Mouse (Mus musculus) Patski (cell line): ENCODE results near the gene Atf6. TPM values are rescaled to one million over a fixed set of nuclear protein-coding genes. Genes with fewer than 3 reads are reported as not detected.

Experiments used
- ATAC-seq: fragments of 100-300 bp; one replicate; pipeline ENCODE4 v1.8.0; 2021
- CTCF ChIA-PET: fragments of 350-600 bp; sonication (Branson Sonifier 250); formaldehyde crosslinking; loops from one replicate; lab custom pipeline; 2022; ENCODE audit warnings: inconsistent platforms; lab: Charles Lee
- POLR2A ChIA-PET: fragments of 350-600 bp; sonication (Branson Sonifier 250); formaldehyde crosslinking; loops from one replicate; lab custom pipeline; 2022; ENCODE audit warnings: antibody characterized with exemption, inconsistent platforms; lab: Charles Lee
- DNase-seq: peaks from one replicate; pipeline ENCODE4 v3.0.0-alpha.2; 2011; ENCODE audit warnings: low read depth, low spot score
- H3K27me3 ChIP-seq: fragments of 371-371 bp; one replicate; pipeline ENCODE4 v1.5.1; 2021
- CTCF ChIP-seq: fragments of 100-300 bp; IDR thresholded peaks from one replicate; pipeline ENCODE4 v1.5.1; 2021
- in situ Hi-C: fragments of 300-500 bp; cut with MboI; formaldehyde crosslinking; loops from 3 replicates; pipeline ENCODE4 v1.11.1; 2018; ENCODE audit warnings: low pct_unique_long_range_greater_than_20kb, mixed read lengths
- polyA plus RNA-seq: library from polyadenylated mRNA; unstranded; gene quantifications from one replicate; pipeline ENCODE4 v1.2.3, GENCODE M21; 2021

The Atf6 gene
- 51.2 TPM for polyA plus RNA-seq

GRCm38 (mm10) chr1:170867691-170868105 is at the start of gene Atf6:
Gene Atf6, minus strand, starts transcription at chr1:170867771.
- peak; percentile 73 for DNase-seq
- in situ Hi-C loops, result no loop called here
- ChIA-PET CTCF (interaction anchor here (1.0 kb wide), 1 partner anchor 9 kb away, joined by 3 read pairs; no protein-coding TSS in a partner anchor), POLR2A (interaction anchor here (2.3 kb wide), 1 partner anchor 14 kb away, joined by 6 read pairs; no protein-coding TSS in a partner anchor)
- peak; percentile 21 for ATAC-seq
- no peak for TF ChIP-seq CTCF
- no peaks in the 10 kb centered on the region for H3K27me3 ChIP-seq

DNA sequence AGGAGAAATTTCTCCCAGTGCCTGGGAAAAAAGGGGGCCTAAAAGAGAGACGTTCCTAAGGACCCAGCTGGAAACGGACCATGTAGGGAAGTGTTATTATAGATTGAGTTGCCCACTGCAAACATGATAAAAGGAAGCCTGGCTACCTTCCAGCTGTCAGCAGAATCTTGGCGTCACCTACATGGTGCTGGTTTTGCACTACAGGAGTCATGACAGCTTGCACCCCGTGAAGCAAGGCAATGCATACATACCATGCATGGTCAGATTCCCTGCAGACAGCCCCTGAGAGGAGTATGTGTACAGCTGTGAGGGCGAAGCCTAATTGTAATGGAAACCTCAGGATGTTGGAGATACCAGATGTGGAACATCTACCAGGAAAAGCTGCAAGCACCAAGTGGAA is 48.1 kb upstream of the Atf6 start:
- CTCF ChIA-PET, result no interaction called here
- DNase-seq, result no peak
- peaks cover 2% of the 10 kb centered on the region for H3K27me3 ChIP-seq
- no peak for TF ChIP-seq CTCF
- POLR2A ChIA-PET, result no interaction called here
- ATAC-seq, result no peak
- in situ Hi-C loops, result no loop called here

DNA sequence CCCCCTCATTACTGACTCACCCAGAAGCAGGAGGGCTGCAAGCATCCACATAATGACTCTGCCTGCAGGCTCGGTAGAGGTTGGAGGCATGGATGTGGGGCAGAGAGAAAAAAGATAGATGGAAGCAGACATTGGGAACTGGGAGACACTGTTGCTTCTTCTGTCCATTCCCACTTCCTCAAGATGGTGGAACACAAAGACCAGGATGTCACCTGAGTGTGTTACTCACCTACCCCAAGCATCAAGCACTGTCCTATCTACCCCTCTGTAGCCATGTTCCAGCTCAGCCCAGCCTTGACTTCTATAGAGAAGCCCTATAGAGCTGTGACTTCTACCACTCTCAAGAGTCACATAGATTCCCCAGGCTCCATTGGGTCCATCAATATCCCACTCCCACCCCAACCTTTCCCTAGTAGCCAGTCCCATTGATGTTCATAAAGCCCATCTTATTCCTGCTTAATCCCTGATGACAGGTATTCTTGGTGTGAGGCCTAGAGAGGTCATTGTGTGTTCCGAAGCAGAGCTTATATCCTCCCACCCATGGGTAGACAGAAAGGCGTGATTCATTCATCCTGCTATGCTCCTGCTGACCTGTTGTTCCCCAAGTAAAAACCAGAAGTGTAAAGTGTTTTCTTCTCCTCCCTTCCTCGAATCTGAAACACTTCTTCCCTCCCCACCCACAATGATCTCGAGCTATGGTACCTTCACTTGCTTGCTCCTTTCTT is 45.5 kb upstream of the Atf6 start, which contains the start of gene Fcrlb:
Gene Fcrlb, minus strand, starts transcription at position 51 of the 725 bp plus-strand sequence.
- ChIA-PET POLR2A (no interaction called here), CTCF (interaction anchor here (1.0 to 1.9 kb wide), 2 partner anchors 11 to 18 kb away, joined by 5 to 7 read pairs; no protein-coding TSS in a partner anchor)
- DNase-seq (peak; percentile 41), ATAC-seq (peak; percentile 41)
- in situ Hi-C loops, result no loop called here
- H3K27me3 ChIP-seq, result no peaks in the 10 kb centered on the region
- no peak for TF ChIP-seq CTCF

DNA sequence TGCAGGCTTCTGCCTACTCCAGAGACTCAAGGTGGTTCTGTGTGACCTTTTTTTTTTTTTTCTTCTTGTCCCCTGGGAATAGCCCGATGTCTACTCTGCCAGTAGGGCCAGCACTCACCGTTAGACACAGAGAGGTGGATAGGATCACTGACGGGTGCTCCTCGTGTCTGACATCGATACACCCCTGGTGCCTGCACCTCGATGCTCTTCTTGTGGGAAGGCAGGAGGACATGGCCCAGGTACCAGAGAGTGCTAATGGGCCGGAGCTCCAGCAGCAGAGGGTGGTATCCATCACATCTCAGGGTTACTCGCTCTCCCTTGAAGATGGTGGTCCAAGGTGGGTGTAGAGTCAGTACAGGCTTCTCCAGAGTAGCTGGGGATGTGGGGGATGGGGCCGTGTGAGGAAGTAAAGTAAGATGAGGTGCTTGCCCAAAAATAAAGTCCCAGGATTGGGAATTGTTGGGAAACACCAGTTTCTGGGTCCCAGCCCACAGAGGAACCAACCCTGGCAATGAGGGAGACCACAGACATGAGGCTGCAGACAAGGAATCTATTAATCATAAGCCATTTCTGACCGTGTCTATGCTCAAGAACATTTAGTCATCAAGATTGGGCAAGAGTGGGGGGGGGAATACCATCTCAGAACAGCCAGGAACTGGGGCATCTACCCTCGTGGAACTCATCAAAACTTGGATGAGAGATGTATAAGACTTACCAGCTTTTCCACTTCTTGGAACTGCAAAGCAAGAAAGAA is 44.5 kb upstream of the Atf6 start:
- no peak for TF ChIP-seq CTCF
- CTCF ChIA-PET, result interaction anchor here (1.2 to 1.9 kb wide), 2 partner anchors 10 to 17 kb away, joined by 3 to 5 read pairs; no protein-coding TSS in a partner anchor
- DNase-seq, result peak; percentile 67
- no peaks in the 10 kb centered on the region for H3K27me3 ChIP-seq
- POLR2A ChIA-PET, result no interaction called here
- peak; percentile 75 for ATAC-seq
- in situ Hi-C loops, result no loop called here

DNA sequence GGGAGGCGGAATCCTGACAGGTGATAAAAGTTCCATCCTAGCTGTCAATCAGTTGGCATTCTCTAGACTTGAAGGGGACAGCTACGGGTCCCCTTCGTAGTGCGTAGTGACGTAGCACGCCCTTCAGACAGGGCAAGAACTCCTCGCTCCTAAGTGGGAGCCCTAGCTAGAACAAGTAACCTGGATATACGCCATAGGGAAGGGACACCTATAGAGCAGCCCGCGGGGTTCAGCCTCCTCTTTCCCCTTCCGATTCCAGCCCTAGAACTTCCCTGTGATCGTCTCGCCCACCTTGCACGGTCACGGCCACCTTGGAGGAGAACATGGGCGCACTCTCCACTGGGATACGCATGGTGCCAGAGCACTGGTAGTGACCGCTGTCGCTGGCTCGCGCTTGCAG is 40.8 kb upstream of the Atf6 start:
- ChIA-PET CTCF (interaction anchor here (1.2 to 1.5 kb wide), 2 partner anchors 9 to 13 kb away, joined by 3 to 5 read pairs; no protein-coding TSS in a partner anchor), POLR2A (no interaction called here)
- no peak for DNase-seq
- ATAC-seq, result no peak
- no peaks in the 10 kb centered on the region for H3K27me3 ChIP-seq
- in situ Hi-C loops, result loop anchor here (5.0 kb wide), 1 partner anchor 74 kb away; no protein-coding TSS in a partner anchor
- no peak for TF ChIP-seq CTCF

- no peaks in the 10 kb centered on the region for H3K27me3 ChIP-seq
- TF ChIP-seq CTCF, result no peak
- ChIA-PET CTCF (interaction anchor here (1.2 to 1.5 kb wide), 2 partner anchors 10 to 13 kb away, joined by 3 to 5 read pairs; no protein-coding TSS in a partner anchor), POLR2A (no interaction called here)
- DNase-seq (no peak), ATAC-seq (no peak)
- in situ Hi-C loops, result loop anchor here (5.0 kb wide), 1 partner anchor 75 kb away; no protein-coding TSS in a partner anchor
These were observed 40.1 kb upstream of the Atf6 start for GRCm38 (mm10) chr1:170907456-170908191.

GRCm38 (mm10) chr1:170907111-170907455 is 39.5 kb upstream of the Atf6 start:
- DNase-seq (no peak), ATAC-seq (no peak)
- in situ Hi-C loops, result loop anchor here (5.0 kb wide), 1 partner anchor 75 kb away; no protein-coding TSS in a partner anchor
- CTCF ChIA-PET, result interaction anchor here (1.2 to 1.5 kb wide), 3 partner anchors 11 to 12 kb away, joined by 3 to 5 read pairs (median 3); no protein-coding TSS in a partner anchor
- POLR2A ChIA-PET, result no interaction called here
- TF ChIP-seq CTCF, result no peak
- no peaks in the 10 kb centered on the region for H3K27me3 ChIP-seq

DNA sequence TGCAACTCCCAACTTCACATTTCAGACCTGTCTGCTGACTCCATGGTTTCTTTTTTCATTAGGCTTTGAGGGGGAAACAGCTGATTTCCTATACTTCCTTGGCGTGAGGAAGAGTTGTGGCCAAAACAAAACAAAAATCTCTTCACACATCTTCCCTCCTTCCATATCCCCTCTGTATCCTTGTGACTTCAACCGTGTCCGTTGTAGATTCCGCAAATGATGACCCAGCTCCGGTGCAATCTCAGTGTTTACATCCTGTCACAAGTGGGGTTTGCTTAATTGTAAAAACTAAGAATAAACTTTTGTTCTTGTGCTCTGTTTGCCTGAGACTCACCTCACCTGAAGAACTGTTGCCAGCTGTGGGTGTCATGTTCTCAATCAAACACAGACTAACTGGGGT is 35.9 kb upstream of the Atf6 start:
- no peak for ATAC-seq
- ChIA-PET POLR2A (no interaction called here), CTCF (interaction anchor here (1.2 to 4.2 kb wide), 3 partner anchors 8 to 94 kb away, joined by 4 to 28 read pairs (median 4); no protein-coding TSS in a partner anchor)
- TF ChIP-seq CTCF, result no peak
- in situ Hi-C loops, result no loop called here
- H3K27me3 ChIP-seq, result no peaks in the 10 kb centered on the region
- DNase-seq, result no peak

DNA sequence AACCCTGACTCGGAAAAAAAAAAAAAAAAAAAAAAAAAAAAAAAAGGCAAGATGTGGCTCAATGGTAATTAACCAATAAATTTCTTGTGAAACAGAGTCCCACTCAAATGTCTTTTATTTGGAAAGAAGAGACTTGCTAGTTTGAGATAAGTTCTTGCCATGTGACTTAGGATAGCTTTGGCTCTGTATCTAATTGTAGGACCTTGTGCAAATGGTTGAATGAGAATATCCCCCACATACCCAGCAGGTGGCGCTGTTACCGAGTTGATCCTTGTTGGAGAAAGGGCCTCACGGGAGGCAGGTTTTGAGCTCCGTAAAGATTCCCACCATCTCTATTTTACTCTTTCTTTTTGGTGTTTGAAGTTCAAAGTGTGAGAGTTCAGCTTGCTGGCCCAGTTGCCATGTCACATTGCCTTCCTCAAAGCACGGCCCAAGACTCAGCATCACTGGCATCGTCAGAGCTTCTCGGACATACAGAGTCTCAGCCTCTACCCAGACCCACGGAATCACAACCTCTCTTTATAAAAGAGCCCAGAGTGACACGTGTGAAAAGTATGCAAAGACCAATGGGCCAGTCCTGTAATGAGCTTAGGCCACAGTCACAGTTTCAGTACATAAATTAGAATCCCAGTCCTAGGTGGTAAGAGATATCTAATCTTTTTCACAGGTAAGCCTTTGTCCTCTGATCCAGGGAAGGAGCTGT is 34.1 kb upstream of the Atf6 start:
- in situ Hi-C loops, result no loop called here
- ChIA-PET CTCF (interaction anchor here (0.6 to 4.2 kb wide), 15 partner anchors 8 to 112 kb away, joined by 3 to 28 read pairs (median 4); partner anchors contain the start of genes Fcrla and Fcrlb), POLR2A (no interaction called here)
- peaks cover 5% of the 10 kb centered on the region for H3K27me3 ChIP-seq
- no peak for ATAC-seq
- no peak for DNase-seq
- peak; percentile 76 for TF ChIP-seq CTCF
